Mouse (Mus musculus) neural tube, embryonic 14.5 days (tissue): ENCODE data around the gene Spsb1. TPM values are rescaled to one million over a fixed set of nuclear protein-coding genes. Genes with fewer than 3 reads are reported as not detected.

Experiments
- ATAC-seq: fragments of 200-750 bp; cut with Nextera tagmentation; 2 replicates; pipeline ENCODE4 v1.8.0; 2017; ENCODE audit warnings: low read depth, mild to moderate bottlenecking, moderate TSS enrichment, moderate library complexity
- H3K27ac ChIP-seq: fragments of 300-500 bp; sonication (generic); 2 replicates; pipeline ENCODE4 v1.5.1; 2014; ENCODE audit warnings: low read depth, mild to moderate bottlenecking, control low read depth, low read length, moderate library complexity, mixed read lengths
- H3K27me3 ChIP-seq: fragments of 300-500 bp; sonication (generic); 2 replicates; pipeline ENCODE4 v1.6.1; 2014; ENCODE audit warnings: low read length; ENCODE audit not compliant: control insufficient read depth, insufficient read depth
- H3K36me3 ChIP-seq: fragments of 300-500 bp; sonication (generic); 2 replicates; pipeline ENCODE4 v1.6.1; 2014; ENCODE audit warnings: low read length, mixed read lengths; ENCODE audit not compliant: control insufficient read depth, insufficient read depth
- H3K4me1 ChIP-seq: fragments of 300-500 bp; sonication (generic); 2 replicates; pipeline ENCODE4 v1.6.1; 2014; ENCODE audit warnings: low read length; ENCODE audit not compliant: control insufficient read depth, insufficient read depth
- H3K4me2 ChIP-seq: fragments of 300-500 bp; sonication (generic); 2 replicates; pipeline ENCODE4 v1.6.1; 2014; ENCODE audit warnings: mild to moderate bottlenecking, low read depth, low read length, control low read depth
- H3K4me3 ChIP-seq: fragments of 300-500 bp; sonication (generic); 2 replicates; pipeline ENCODE4 v1.5.1; 2014; ENCODE audit warnings: low read depth, low read length, control low read depth, mixed read lengths
- H3K9ac ChIP-seq: fragments of 300-500 bp; sonication (generic); replicated peaks from 2 replicates; pipeline ENCODE4 v1.6.1; 2014; ENCODE audit warnings: low read depth, mild to moderate bottlenecking, control low read depth, low read length, mixed read lengths
- H3K9me3 ChIP-seq: fragments of 300-500 bp; sonication (generic); 2 replicates; pipeline ENCODE4 v1.6.1; 2016; ENCODE audit warnings: low read length; ENCODE audit not compliant: control insufficient read depth
- WGBS: fragments of 180-500 bp; shearing (Covaris S2); extraction: QIAGEN DNeasy Blood & Tissue Kit; methylation state at CpG from one replicate; pipeline ENCODE4 v1.1.7; 2014; 5-methylcytosine and 5-hydroxymethylcytosine counted together
- polyA plus RNA-seq: library from polyadenylated mRNA; unstranded; fragments of >200 nt; fragmentation: Nextera tagmentation; extraction: Ambion mirVana; gene quantifications from 2 replicates; pipeline ENCODE4 v1.2.1, GENCODE M21; 2014

Gene Spsb1
- polyA plus RNA-seq, 1 experiment from 2014 or later: 5.9 TPM

DNA sequence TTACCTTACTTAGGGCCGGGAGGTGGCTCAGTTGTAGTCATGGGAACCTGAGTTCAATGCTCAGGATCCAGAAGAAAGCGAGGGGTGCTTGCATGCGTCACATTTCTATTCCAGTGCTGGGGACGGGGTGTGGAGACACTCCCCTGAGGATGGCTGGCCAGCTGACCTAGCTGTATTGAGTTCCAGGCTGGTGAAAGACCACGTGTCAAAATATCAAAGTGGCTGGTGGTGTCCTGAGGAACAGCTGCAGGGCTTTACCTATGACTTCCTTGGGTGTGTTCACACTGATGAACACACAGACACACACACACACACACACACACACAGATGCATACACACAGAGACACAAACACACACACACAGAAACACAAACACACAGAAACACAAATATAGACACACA is 73.9 kb downstream of the Spsb1 start:
- Histone ChIP-seq H3K9me3 (no peaks in the 10 kb centered on the region), H3K27ac (no peak overlapping the region), H3K27me3 (no peaks in the 10 kb centered on the region), H3K4me1 (peaks cover 7% of the 10 kb centered on the region; the same call in 1 of the 2 replicates), H3K4me2 (no peak overlapping the region), H3K9ac (no peak overlapping the region), H3K4me3 (no peak overlapping the region), H3K36me3 (no peaks in the 10 kb centered on the region)
- ATAC-seq: no peak
- 87% methylated on average over 5 of the region's 5 CpGs for WGBS

DNA sequence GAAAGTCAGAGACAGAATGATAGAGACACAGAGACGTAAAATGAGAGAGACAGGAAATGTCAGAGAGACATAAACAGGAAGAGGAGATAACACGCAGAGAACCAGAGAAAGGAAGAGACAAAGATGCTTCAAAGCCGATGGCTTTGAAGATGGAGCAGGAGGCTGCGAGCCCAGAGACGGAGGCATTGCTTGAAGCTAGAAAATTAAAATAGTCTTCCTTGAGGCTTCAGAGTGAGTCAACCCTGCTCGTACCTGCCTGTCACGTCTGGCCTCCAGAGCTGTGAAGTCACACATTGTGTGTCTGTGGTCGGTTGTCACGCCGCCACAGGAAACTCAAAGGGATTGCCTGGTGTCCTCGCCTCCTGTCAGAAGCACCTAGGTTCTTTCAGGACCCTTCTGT is 74.9 kb downstream of the Spsb1 start:
- no peak for ATAC-seq
- Histone ChIP-seq H3K4me3 (no peak overlapping the region), H3K9ac (no peak overlapping the region), H3K4me1 (peaks cover 15% of the 10 kb centered on the region; the same call in 1 of the 2 replicates), H3K36me3 (no peaks in the 10 kb centered on the region), H3K4me2 (no peak overlapping the region), H3K9me3 (no peaks in the 10 kb centered on the region), H3K27me3 (no peaks in the 10 kb centered on the region), H3K27ac (no peak overlapping the region)
- 88% methylated on average over 11 of the region's 11 CpGs for WGBS

DNA sequence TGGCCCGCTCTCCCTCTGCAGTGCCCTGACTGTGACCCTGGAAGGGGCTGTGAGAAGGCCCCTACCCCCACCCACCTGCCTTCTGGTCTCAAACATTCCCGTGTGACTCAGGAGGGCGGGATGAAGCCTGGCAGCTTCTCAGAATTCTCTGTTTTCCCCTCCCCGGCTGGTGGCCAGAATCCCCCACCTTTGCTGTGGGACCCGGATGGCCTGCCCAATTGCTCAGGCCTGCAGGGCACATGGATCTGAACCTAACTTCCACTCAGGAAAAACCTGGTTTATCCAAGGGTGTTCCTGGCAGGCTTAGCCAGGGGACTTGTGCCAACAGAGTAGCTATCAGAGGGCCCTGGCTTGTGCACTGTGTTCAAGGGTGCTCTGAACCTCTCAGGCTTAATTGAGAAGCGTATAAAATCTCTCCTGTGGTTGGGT is 76.8 kb downstream of the Spsb1 start:
- no peak overlapping the region for H3K4me2 ChIP-seq
- ATAC-seq: no peak
- no peaks in the 10 kb centered on the region for H3K27me3 ChIP-seq
- no peak overlapping the region for H3K27ac ChIP-seq
- no peaks in the 10 kb centered on the region for H3K36me3 ChIP-seq
- no peaks in the 10 kb centered on the region for H3K9me3 ChIP-seq
- 54% methylated on average over 6 of the region's 6 CpGs for WGBS
- H3K4me3 ChIP-seq: no peak overlapping the region
- no peak overlapping the region for H3K9ac ChIP-seq
- H3K4me1 ChIP-seq: peaks cover 19% of the 10 kb centered on the region

GRCm38 (mm10) chr4:149877202-149877601 is 77.6 kb downstream of the Spsb1 start:
- H3K27ac ChIP-seq: 0 out of 2 replicates have a peak overlapping the region, but pooled peaks have one; percentile 39
- H3K4me2 ChIP-seq: no peak overlapping the region
- peaks cover 19% of the 10 kb centered on the region for H3K4me1 ChIP-seq
- no peak overlapping the region for H3K4me3 ChIP-seq
- ATAC-seq: no peak
- H3K9me3 ChIP-seq: no peaks in the 10 kb centered on the region
- H3K27me3 ChIP-seq: no peaks in the 10 kb centered on the region
- H3K9ac ChIP-seq: no peak overlapping the region
- no peaks in the 10 kb centered on the region for H3K36me3 ChIP-seq
- 47% methylated on average over 3 of the region's 3 CpGs for WGBS

DNA sequence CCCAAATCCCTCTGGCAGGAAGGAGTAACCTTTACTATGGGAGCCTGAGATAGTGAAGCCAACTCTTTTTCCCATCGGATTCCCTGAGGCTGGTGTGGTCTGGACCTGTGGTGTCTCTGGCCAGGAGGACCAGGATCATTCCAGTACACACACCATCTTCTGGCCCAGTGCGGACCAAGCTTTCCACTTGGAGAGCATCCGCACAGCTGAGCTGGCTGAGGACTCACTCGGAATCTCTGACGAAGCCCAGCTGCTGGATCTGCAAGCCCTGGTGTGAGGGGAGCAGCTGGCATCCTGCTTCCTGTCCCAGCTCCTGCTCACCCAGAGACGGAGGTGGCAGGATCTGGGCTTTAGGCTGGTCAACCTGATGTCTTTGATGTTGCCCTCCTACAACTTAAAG is 78.1 kb downstream of the Spsb1 start:
- Histone ChIP-seq H3K4me3 (no peak overlapping the region), H3K27ac (0 out of 2 replicates have a peak overlapping the region, but pooled peaks have one; percentile 39), H3K9ac (no peak overlapping the region)

DNA sequence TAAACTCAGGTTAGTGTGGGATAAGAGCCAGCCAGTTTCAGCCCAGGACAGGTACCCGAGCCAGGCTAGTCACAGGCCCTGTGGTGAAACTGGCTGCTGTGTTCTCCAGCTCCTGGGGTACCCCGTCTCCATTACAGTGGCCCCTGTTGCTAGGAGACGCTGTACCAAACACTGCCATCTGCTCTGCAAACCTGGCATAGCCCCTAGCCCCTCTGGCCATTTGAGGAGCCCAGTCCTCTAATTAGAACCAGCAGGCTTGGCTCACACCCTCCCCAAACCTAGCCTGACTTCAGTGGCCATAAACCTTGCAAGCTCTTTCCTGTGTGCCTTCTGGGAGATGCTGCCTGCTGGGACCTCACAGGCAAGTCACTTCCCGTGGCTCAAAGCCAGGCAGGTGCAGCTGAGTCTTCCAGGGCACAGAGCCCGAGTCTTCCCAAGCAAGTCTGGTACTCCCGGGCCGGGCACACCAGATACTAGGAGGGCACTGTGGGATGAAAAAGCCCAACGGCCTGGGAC is 78.8 kb downstream of the Spsb1 start:
- no peak overlapping the region for H3K4me3 ChIP-seq
- no peaks in the 10 kb centered on the region for H3K9me3 ChIP-seq
- H3K4me2 ChIP-seq: no peak overlapping the region
- no peaks in the 10 kb centered on the region for H3K27me3 ChIP-seq
- peak overlapping the region; percentile 57 for H3K27ac ChIP-seq
- H3K9ac ChIP-seq: 0 out of 2 replicates have a peak overlapping the region, but pooled peaks have one; percentile 16
- ATAC-seq: peak; percentile 84
- WGBS: 28% methylated on average over 8 of the region's 8 CpGs
- peaks cover 19% of the 10 kb centered on the region for H3K4me1 ChIP-seq
- H3K36me3 ChIP-seq: no peaks in the 10 kb centered on the region

More for the DNA sequence above, 78.1 kb downstream of the Spsb1 start:
- no peaks in the 10 kb centered on the region for H3K9me3 ChIP-seq
- no peaks in the 10 kb centered on the region for H3K27me3 ChIP-seq
- no peaks in the 10 kb centered on the region for H3K36me3 ChIP-seq
- peaks cover 19% of the 10 kb centered on the region for H3K4me1 ChIP-seq
- ATAC-seq: no peak
- H3K4me2 ChIP-seq: no peak overlapping the region
- 57% methylated on average over 6 of the region's 6 CpGs for WGBS

- no peak overlapping the region for H3K4me2 ChIP-seq
- H3K4me3 ChIP-seq: no peak overlapping the region
- H3K9ac ChIP-seq: no peak overlapping the region; the same call in 1 of the 2 replicates
- ATAC-seq: no peak
- 14% methylated on average over 6 of the region's 6 CpGs for WGBS
- H3K36me3 ChIP-seq: no peaks in the 10 kb centered on the region
- no peaks in the 10 kb centered on the region for H3K9me3 ChIP-seq
- H3K27me3 ChIP-seq: no peaks in the 10 kb centered on the region
- H3K4me1 ChIP-seq: peaks cover 19% of the 10 kb centered on the region
- peak overlapping the region; percentile 57; the same call in 1 of the 2 replicates for H3K27ac ChIP-seq
Measured at GRCm38 (mm10) chr4:149875296-149875695, 79.5 kb downstream of the Spsb1 start.

DNA sequence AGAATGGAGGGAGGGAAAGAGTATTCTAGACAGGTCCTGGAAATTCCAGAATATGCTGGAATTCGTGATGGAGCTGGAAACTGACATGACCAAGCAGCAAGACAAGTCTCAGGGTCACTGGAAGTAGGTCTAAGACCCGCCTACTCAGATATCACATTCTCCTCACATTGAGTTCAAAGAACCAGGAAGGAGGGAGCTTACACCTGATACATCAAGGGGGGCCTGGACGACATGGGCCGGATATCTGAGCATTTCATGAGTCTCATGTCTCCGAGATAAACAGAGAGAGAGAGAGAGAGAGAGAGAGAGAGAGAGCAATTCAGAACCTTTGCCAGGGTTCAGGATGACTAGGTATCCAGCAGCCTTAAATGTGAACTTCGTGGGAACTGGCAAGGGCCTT is 82.6 kb downstream of the Spsb1 start:
- Histone ChIP-seq H3K27ac (no peak overlapping the region), H3K9me3 (no peaks in the 10 kb centered on the region), H3K4me2 (no peak overlapping the region), H3K4me3 (no peak overlapping the region), H3K4me1 (peaks cover 19% of the 10 kb centered on the region), H3K9ac (no peak overlapping the region), H3K36me3 (no peaks in the 10 kb centered on the region), H3K27me3 (no peaks in the 10 kb centered on the region)
- WGBS: 84% methylated on average over 6 of the region's 6 CpGs
- ATAC-seq: no peak

DNA sequence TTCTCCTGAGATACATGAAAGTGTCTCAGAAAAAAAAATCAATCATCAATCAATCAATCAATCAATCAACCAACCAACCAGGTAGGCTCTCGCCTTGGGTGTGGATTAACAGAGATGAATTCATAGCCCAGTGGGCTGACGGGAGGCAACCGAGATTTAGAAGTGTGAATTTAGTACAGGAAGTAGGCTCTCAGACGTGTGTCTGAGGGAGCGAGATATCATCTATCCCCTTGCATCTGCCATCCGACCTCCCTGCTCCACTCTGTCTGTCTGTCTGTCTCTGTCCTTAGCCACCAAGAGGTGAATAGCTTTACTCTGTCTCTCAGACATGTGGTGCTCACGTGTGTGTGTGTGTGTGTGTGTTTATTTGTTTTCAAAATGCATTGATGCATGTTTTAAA is 83.3 kb downstream of the Spsb1 start:
- Histone ChIP-seq H3K9me3 (no peaks in the 10 kb centered on the region), H3K27me3 (no peaks in the 10 kb centered on the region), H3K36me3 (no peaks in the 10 kb centered on the region), H3K27ac (no peak overlapping the region), H3K9ac (no peak overlapping the region), H3K4me2 (no peak overlapping the region), H3K4me1 (peaks cover 19% of the 10 kb centered on the region), H3K4me3 (no peak overlapping the region)
- WGBS: 86% methylated on average over 7 of the region's 7 CpGs
- ATAC-seq: no peak
